ENCODE assay signal across 8 mouse cellular contexts in genomic region chr7:36076021-36076441, GRCm38 (mm10).
DNase-seq lines count a peak whose midpoint lies in the region; ATAC-seq lines count a peak whose summit lies in the region.

No protein-coding gene starts in this region.

- 6% methylated on average over 11 of the region's 11 CpGs for WGBS in kidney, embryonic 15.5 days
- 3% methylated on average over 11 of the region's 11 CpGs for WGBS in forebrain, embryonic 13.5 days
- 5% methylated on average over 11 of the region's 11 CpGs for WGBS in hindbrain, embryonic 15.5 days
- WGBS in neural tube, embryonic 11.5 days: under 1% methylated on average over 10 of the region's 11 CpGs

- H3K36me3 ChIP-seq in kidney, embryonic 15.5 days: no peaks in the 10 kb centered on the region
- H3K36me3 ChIP-seq in forebrain, embryonic 13.5 days (ENCODE audit: poor library complexity, severe bottlenecking): no peaks in the 10 kb centered on the region
- no peaks in the 10 kb centered on the region for H3K36me3 ChIP-seq in hindbrain, embryonic 15.5 days
- H3K36me3 ChIP-seq in neural tube, embryonic 11.5 days (ENCODE audit: control insufficient read depth, insufficient read depth, low read length): no peaks in the 10 kb centered on the region

- peaks cover 11% of the 10 kb centered on the region for H3K27me3 ChIP-seq in kidney, embryonic 15.5 days
- H3K27me3 ChIP-seq in forebrain, embryonic 13.5 days: peaks cover 46% of the 10 kb centered on the region
- H3K27me3 ChIP-seq in hindbrain, embryonic 15.5 days: 0 out of 2 replicates have a peak, but pooled peaks cover 4% of the 10 kb centered on the region
- H3K27me3 ChIP-seq in neural tube, embryonic 11.5 days (ENCODE audit: control insufficient read depth, insufficient read depth, low read length): no peaks in the 10 kb centered on the region

- intact Hi-C loops in left cerebral cortex, postnatal 4 days (cut with DNase I): loop anchor here (10.0 kb wide), 1 partner anchor 459 kb away; no protein-coding TSS in a partner anchor

- H3K4me3 ChIP-seq in kidney, embryonic 15.5 days (replicated peaks): no peak overlapping the region
- H3K4me3 ChIP-seq in forebrain, embryonic 13.5 days: no peak overlapping the region
- H3K4me3 ChIP-seq in hindbrain, embryonic 15.5 days: no peak overlapping the region
- H3K4me3 ChIP-seq in neural tube, embryonic 11.5 days (ENCODE audit: low read depth, low read length): no peak overlapping the region

- peaks cover 5% of the 10 kb centered on the region; the same call in 1 of the 2 replicates for H3K9me3 ChIP-seq in kidney, embryonic 15.5 days (replicated peaks)
- no peaks in the 10 kb centered on the region for H3K9me3 ChIP-seq in forebrain, embryonic 13.5 days (replicated peaks)
- H3K9me3 ChIP-seq in hindbrain, embryonic 15.5 days: no peaks in the 10 kb centered on the region
- no peaks in the 10 kb centered on the region for H3K9me3 ChIP-seq in neural tube, embryonic 11.5 days (ENCODE audit: control insufficient read depth, low read length)

- H3K9ac ChIP-seq in kidney, embryonic 15.5 days: no peak overlapping the region
- H3K9ac ChIP-seq in forebrain, embryonic 13.5 days: no peak overlapping the region
- H3K9ac ChIP-seq in hindbrain, embryonic 15.5 days: no peak overlapping the region
- H3K9ac ChIP-seq in neural tube, embryonic 11.5 days (ENCODE audit: low read length): no peak overlapping the region

- no peak for DNase-seq in kidney, postnatal 36 days
- peak; percentile 55 for DNase-seq in neural tube, embryonic 11.5 days (ENCODE audit: low spot score)
- no peak for DNase-seq in spleen, adult 18-20 months
- no peak for DNase-seq in c-Kit-positive CD71-positive TER-119-positive erythroid progenitor cells, embryonic 14.5 days (ENCODE audit: low spot score)
- DNase-seq in left cerebral cortex, postnatal 4 days: no peak

- H3K4me1 ChIP-seq in kidney, embryonic 15.5 days: peaks cover 39% of the 10 kb centered on the region
- H3K4me1 ChIP-seq in forebrain, embryonic 13.5 days: peaks cover 41% of the 10 kb centered on the region
- H3K4me1 ChIP-seq in hindbrain, embryonic 15.5 days (replicated peaks): peaks cover 48% of the 10 kb centered on the region
- peaks cover 14% of the 10 kb centered on the region for H3K4me1 ChIP-seq in neural tube, embryonic 11.5 days (ENCODE audit: control insufficient read depth, insufficient read depth, low read length)

- H3K4me2 ChIP-seq in kidney, embryonic 15.5 days: peak overlapping the region; percentile 43
- peak overlapping the region; percentile 30 for H3K4me2 ChIP-seq in forebrain, embryonic 13.5 days
- H3K4me2 ChIP-seq in hindbrain, embryonic 15.5 days: peak overlapping the region; percentile 36
- peak overlapping the region; percentile 27; the same call in 1 of the 2 replicates for H3K4me2 ChIP-seq in neural tube, embryonic 11.5 days (ENCODE audit: low read depth)

- ATAC-seq in kidney, embryonic 15.5 days (replicated peaks; ENCODE audit: low FRiP score): peak; percentile 67
- ATAC-seq in forebrain, embryonic 13.5 days: 0 out of 2 replicates have a peak, but pooled peaks have one; percentile 39
- ATAC-seq in hindbrain, embryonic 15.5 days (ENCODE audit: low FRiP score, low read depth): no peak
- ATAC-seq in neural tube, embryonic 11.5 days (ENCODE audit: insufficient read depth, low FRiP score, low TSS enrichment): no peak

- peak overlapping the region; percentile 78 for H3K27ac ChIP-seq in kidney, embryonic 15.5 days
- H3K27ac ChIP-seq in forebrain, embryonic 13.5 days: no peak overlapping the region
- no peak overlapping the region for H3K27ac ChIP-seq in hindbrain, embryonic 15.5 days (replicated peaks)
- H3K27ac ChIP-seq in neural tube, embryonic 11.5 days (ENCODE audit: low read depth, low read length): peak overlapping the region; percentile 60; the same call in 1 of the 2 replicates

Comparison
In these comparisons a context has a peak if more than half of its experiments do, and no peak if none do; other contexts are left out.
1. ATAC-seq: peak in kidney, embryonic 15.5 days (single experiment) and forebrain, embryonic 13.5 days (single experiment); none in hindbrain, embryonic 15.5 days (single experiment) and neural tube, embryonic 11.5 days (single experiment).
2. H3K27ac ChIP-seq: peak in kidney, embryonic 15.5 days (single experiment) and neural tube, embryonic 11.5 days (single experiment); none in forebrain, embryonic 13.5 days (single experiment) and hindbrain, embryonic 15.5 days (single experiment).
3. Peak in every context shown above with its lines, with median percentiles within 50 percentile points of each other: H3K4me2 ChIP-seq.